Mouse (Mus musculus) olfactory bulb, adult 2 months (tissue): ENCODE data around the gene Nudcd3.

Experiments used
- CTCF ChIP-seq: fragments of 200-500 bp; IDR thresholded peaks from 2 replicates; pipeline ENCODE4 v1.5.1; 2012; ENCODE audit warnings: low read depth, mild to moderate bottlenecking, low read length, moderate library complexity; ENCODE audit not compliant: insufficient read depth
- POLR2A ChIP-seq: fragments of 200-500 bp; IDR thresholded peaks from 2 replicates; pipeline ENCODE4 v1.6.1; 2012; ENCODE audit warnings: mild to moderate bottlenecking, low read depth, low read length, moderate library complexity; ENCODE audit not compliant: insufficient read depth

DNA sequence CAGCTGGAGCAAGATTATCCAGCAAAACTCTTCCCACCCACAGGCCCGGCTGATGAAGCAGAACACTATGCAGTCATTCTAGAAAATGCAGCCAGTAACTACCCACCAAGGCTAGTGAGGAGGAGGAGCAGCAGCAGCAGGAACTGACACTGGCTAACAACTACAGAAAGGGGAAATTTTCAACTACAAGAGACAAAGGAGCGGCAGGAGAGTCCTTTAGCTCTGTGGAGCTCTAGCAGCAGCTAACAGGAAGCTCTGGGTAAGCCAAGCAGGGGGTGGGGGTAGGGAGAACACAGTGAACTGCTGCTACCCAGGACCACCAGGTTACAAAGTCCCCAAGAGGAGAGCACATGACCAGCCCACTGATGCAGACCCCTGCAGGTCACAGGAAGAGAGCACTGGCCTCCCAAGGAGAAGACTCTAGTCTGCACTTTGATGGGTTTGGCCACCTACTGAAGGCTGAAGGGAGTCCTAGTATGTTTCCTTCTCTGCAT lies 21.5 kb downstream of the Nudcd3 start:
- TF ChIP-seq POLR2A (no peak), CTCF (no peak)
